Mouse (Mus musculus) frontal cortex, postnatal 10 days (tissue): ENCODE measurements at regions not wholly inside any gene's neighbourhood (a gene's known extent, or its start where the extent isn't known, plus 50 kb on each side); places are given as distances from the start of the nearest gene placed in this dataset.
"Not testable (repeated sequence)": the region's sequence is repeated elsewhere in the genome, so short reads cannot be mapped to it uniquely, and the experiment has no call there.

ENCODE experiments used
- DNase-seq, 2 experiments: peaks; one replicate each; pipeline ENCODE4 v3.0.0; 2022; ENCODE audit warnings: low spot score in 2 of 2, mixed read lengths in 1 of 2

DNA sequence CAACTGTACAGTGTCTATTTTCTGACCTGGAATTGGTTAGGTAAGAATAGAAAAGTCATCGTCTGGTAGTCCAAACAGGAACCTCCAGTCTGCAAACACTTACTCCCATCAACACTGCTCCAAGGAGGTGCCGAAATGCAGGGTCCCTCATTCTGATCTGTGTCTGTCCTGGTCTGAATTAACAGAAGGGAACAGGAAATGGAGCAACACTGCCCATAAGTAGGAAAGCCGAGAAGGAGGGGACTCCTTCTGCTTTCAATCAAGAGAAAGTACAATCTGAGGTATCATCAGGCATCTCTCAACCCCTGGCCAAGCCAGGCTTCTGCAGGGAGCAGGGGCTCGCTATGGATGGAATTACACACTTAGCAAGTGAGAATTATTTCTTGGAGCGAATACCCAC lies 562.4 kb upstream of the 2610301B20Rik start:
- no peak for DNase-seq

DNA sequence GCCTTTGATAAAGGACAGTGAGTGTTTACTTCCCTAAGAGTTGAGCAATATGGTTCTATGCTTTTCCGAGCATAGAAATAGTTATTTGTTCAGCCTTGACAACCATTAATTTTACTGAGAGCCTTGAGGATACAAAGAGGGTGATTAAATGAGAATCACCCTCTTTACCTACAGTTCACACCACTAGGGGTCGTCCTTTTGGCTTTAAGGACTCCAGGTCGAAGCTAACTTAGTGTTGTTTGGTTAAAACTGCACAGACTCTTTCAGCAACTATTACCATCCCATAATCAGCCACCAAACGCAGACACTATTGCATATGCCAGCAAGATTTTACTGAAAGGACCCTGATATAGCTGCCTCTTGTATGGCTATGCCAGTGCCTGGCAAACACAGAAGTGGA lies 559.2 kb upstream of the 2610301B20Rik start:
- DNase-seq: no peak

GRCm38 (mm10) chr4:10315875-10316274 lies 558.4 kb upstream of the 2610301B20Rik start:
- DNase-seq: no peak

GRCm38 (mm10) chr4:10344147-10344546 lies 530.2 kb upstream of the 2610301B20Rik start:
- DNase-seq: no peak

DNA sequence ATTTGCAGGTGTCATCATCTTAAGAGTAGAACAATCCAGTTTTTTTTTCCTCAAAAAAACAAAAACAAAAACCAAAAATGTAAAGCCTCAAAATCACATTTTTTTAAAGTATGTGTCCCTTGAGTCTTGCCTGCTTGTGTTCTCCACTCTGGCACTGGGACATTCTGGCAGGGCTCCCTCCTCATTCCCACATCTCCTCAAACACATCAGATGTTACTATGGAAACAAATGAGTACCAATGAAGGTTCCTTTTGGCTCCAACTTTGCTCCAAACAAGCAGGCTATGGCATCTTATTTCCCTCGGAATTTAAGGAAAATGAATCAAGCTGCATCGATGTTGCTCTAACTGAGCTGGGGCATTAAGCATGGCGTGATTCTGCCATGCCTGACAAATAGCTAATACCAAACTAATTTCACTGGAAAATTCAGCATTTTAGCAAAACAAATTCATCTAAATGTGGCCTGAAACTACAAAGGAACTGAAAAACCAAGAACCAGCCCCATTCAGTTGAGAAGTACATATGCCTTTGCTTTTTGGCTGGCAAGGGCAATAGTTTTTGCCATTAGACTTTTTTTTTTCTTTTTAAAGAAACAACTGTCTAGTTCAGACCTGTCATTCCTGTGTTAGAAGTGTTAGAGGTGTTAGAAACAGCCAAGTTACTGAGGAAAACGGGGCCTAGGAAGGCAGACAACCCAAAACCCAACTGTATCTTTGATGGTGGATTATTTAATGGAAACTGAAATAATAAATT lies 522.2 kb upstream of the 2610301B20Rik start:
- peak in 1 of 2 experiments; percentile 16 for DNase-seq

GRCm38 (mm10) chr4:10357572-10357971 lies 516.7 kb upstream of the 2610301B20Rik start:
- DNase-seq: no peak

GRCm38 (mm10) chr4:10389790-10390189 lies 484.5 kb upstream of the 2610301B20Rik start:
- DNase-seq: no peak

DNA sequence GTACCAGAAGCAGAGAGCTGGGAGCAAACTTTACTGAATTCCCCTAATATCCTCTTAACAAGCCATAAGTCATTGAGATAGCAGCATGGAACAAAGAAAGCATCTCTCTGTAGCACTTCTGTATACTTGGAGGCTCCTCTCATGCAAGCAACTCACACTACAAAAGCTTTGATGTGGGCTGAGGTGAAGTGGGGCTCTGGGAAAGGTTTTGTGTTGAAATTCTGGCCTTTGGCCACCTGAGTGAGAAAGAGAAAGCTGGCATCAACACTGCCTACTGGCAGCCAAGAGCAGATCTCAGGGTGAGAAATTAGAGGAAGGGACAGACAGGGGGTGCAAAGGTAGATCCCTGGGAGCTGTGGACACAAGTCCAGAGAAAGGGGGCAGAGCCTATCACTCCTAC lies 477.0 kb upstream of the 2610301B20Rik start:
- DNase-seq: no peak

DNA sequence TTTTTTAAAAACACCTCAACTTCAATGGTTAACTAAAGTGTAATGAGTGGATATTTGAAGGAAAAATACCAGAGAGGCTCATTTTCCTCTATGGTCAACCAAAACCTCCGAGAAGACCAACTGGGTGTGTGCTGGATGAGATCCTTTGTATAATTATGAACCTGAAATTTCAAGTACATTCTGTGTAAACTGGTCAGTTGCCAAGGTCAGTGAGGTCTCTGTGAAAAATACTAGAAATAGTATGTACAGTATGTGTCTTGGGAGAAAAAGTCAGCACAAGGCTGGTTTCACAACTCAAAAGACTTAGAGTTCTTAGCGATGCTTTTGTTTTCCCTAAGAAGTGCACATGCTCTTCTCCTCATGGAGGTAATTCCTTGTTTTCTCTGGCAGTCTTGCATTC lies 476.2 kb upstream of the 2610301B20Rik start:
- DNase-seq: no peak

- no peak for DNase-seq
Measured at GRCm38 (mm10) chr4:10399649-10400048, 474.6 kb upstream of the 2610301B20Rik start.

GRCm38 (mm10) chr4:10402928-10403327 lies 471.4 kb upstream of the 2610301B20Rik start:
- DNase-seq: no peak

DNA sequence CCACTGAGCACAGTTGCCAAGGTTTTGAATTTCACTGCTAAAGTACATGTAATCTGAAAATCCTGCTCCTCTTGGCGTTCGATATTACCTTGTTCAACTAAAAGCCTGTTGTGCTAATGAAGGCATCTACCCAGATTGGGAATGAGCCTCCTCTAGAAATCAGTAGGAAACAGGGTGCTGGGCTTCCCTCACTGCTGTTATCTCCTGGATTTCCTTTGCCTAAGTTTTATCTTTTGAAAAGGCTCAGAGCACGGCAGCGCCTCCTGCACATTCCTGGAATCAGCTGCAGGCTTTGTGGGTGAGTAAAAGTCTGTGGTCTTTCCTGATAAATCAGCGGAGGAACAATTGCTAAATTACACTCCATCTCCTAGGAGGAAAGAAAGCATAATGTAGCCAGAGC lies 469.9 kb upstream of the 2610301B20Rik start:
- DNase-seq: no peak

- no peak for DNase-seq
Measured at GRCm38 (mm10) chr4:10405102-10405501, 469.2 kb upstream of the 2610301B20Rik start.

DNA sequence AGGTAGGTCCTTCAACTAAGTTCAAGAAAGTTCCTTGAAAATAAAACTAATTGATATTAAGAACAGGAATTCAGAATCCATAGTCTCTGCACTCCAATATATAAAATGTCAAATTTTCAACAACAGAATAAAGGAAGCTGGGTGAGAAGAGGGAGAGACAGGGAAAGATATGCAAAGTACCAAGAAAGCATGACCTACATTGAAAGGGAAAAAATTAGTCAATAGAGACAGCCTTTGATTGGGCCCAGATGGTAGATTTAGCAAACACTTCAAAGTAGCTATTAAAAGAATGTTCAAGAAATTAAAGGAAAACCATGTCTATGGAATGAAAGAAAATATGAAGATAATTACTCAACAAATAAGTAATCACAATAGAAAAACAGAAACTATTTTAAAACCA lies 460.0 kb upstream of the 2610301B20Rik start:
- no peak for DNase-seq

DNA sequence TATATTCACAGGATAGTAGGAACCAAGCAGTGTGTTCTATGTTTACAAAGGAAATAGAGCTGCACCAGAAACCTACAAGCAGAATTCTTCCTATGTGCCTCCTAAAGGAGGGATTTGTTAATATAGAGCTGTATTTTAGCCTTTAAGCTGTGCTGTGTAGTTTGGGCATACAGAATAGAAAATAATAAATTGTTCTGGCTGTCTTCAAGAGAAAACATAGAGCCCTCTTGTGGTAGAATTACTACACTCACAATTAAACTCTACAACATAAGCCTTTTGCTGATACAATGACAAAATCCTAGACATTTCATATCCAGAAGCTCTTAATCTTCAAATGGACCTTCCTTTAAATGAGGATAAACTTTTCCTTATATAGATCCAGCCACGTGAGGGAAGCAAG lies 452.9 kb upstream of the 2610301B20Rik start:
- no peak for DNase-seq

GRCm38 (mm10) chr4:10434438-10434837 lies 439.9 kb upstream of the 2610301B20Rik start:
- DNase-seq: no peak

DNA sequence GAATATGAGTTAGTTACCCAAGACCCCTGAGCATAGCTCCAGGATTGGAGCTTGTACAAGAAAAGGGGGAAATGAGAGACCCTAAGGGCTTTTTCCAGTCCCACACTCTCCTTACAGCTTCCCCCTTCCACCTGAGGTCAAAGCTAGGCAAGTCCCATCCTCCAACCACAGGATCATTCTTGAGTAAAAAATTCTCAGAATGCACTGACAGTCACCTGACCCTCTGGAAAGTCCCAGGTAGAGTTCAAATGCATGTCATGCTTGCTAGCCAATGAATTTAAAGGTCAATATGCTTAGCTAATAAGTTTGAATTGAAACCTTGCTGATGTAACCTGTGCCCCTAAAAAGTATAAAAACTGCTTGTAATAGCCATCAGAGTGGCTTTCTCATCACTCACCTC lies 434.4 kb upstream of the 2610301B20Rik start:
- DNase-seq: not testable (repeated sequence)

- no peak for DNase-seq
Measured at GRCm38 (mm10) chr4:10459603-10460002, 414.7 kb upstream of the 2610301B20Rik start.

DNA sequence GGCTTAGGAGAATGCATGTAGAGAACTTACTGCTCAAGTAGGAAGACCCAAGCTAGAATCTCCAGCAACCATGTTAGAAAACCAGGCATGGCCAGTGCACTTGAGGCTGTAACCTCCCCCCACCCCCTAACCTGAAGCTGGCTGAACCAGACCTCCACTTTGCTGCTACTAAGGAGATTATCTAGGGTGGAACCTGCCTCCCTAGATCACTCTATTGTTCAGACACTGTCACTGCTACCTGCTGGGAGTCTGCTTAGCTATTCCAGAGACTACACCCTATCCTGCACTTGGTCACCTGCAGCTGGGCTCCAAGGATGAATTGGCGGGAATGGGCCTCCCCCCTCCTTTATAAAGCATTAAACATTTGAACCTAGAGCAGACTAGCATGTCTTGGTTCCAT lies 393.4 kb upstream of the 2610301B20Rik start:
- DNase-seq: no peak

DNA sequence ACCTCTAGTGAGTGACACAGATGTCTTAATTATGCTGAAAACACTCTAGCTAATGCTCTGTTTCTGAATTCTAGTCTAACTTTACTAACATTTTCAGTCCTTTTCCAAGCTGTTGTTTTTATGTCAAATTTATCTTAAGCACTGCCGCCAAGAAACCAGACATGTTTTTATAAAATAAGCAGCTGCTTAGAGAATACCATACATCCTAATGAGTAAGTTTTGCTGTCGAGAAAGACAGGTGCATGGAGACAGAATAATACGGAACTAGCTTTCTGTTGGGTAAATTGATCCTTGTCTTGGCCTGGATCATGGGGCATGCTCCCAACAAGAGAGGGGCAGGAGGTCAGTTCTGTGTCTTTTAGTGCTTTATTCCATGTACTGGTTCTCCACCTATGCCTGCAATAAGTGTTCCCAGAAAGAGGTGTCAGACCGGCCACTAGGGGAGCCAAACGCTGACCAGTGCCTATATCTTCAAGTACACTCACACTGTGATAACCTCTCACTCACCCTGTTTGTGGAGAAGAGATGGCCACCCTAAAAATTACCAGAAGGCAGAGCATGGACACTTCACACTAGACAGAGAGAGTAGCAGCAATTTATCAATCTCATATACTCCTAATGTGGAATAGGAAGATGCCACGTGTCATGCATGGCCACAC lies 366.0 kb upstream of the 2610301B20Rik start:
- DNase-seq: peak in 1 of 2 experiments; percentile 10

DNA sequence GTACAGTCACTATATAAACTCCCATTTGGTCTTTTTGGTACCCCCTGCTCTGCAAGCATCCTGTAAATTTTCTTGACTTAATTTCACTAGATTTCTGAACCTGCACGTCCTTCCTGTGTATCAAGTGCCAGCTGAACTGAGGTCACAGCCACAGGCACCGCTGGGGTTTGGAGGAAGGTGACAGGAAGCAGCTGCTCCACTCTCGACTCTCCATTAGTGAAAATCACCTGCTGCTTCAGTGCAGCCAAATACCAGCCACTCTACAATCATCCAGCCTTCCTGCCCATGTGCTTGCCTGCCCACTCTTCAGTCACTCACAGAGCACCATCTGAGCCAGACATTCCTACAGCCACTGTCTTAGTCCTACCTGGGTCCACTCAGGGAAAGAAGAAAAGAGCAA lies 364.3 kb upstream of the 2610301B20Rik start:
- no peak for DNase-seq

GRCm38 (mm10) chr4:10550711-10551305 lies 323.5 kb upstream of the 2610301B20Rik start:
- no peak for DNase-seq

DNA sequence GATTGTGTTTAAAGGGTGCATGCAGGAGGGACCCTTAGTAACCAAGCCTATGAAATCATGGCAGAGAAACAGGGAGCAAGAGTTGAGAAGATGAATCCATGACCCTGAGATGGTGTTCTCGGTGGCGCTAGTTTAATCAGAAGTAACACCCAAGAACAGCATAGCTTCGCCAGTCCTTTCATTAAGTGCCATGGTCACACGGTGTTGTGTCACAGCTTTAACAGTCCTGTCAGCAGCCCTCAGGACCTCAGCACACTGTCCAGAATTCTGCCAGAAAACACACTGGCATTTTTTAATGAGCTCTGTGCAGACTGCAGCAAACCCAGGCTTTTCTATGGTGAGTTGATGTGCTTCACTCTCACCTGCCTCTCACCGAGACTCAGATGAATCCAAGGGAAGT lies 320.6 kb upstream of the 2610301B20Rik start:
- no peak for DNase-seq
